Mouse (Mus musculus) gastrocnemius, postnatal 10 days (tissue): Measurements from ENCODE around the gene Pdia2. TPM values are rescaled to one million over a fixed set of nuclear protein-coding genes. Genes with fewer than 3 reads are reported as not detected.
"Not testable (repeated sequence)": the region's sequence is repeated elsewhere in the genome, so short reads cannot be mapped to it uniquely, and the experiment has no call there.

Experiments
- DNase-seq: peaks from one replicate; pipeline ENCODE4 v3.0.0; 2021; ENCODE audit warnings: mixed read lengths
- total RNA-seq, 2 experiments: library from RNA; stranded (reverse); gene quantifications; 2 replicates each; pipeline ENCODE4 v1.2.3; 2021

The Pdia2 gene
- total RNA-seq, 2 experiments from 2014 or later, result 0.16 TPM; not detected in 1

DNA sequence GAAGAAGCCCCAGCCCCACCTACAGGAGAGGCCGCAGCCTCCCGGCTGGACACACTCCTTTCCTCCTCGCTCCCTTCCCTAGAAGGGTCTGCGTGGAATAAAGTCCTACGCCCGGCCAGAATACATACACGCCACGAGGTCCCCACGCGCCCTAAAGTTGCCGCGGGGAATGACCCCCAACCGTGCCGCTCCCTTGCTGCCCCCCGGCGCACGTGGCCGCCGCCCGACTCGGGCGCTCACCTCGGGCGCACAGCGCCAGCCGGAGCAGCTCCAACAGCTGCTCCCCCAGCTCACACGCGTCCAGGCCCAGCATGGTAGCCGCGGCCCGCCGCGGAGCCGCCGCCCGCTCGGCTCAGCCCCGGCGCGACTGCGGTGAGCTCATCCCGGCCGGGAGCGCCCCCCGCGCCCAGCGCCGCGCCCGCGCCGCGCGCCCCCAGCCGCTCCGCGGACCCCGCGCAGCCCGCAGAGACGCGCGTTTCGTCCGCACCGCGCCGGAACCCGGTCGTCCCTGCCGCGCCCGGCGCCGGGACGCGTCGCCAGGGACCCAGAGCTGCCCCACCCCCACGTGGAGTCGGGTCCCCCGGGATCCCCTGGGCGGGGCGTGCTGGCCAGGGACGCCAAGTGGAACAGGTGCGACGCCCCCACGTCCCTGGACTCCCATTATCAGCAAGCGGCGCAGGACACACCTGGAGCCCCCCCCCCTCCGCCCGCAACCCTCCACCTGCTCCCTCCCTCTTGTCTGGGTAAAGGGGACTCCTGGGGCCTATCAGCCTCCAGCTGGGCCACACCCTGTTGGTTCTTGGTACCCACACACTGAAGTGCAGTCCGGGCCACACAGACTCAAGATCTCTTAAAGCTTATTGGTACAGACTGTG lies 2.2 kb upstream of the Pdia2 start:
- DNase-seq, result peak; percentile 38

DNA sequence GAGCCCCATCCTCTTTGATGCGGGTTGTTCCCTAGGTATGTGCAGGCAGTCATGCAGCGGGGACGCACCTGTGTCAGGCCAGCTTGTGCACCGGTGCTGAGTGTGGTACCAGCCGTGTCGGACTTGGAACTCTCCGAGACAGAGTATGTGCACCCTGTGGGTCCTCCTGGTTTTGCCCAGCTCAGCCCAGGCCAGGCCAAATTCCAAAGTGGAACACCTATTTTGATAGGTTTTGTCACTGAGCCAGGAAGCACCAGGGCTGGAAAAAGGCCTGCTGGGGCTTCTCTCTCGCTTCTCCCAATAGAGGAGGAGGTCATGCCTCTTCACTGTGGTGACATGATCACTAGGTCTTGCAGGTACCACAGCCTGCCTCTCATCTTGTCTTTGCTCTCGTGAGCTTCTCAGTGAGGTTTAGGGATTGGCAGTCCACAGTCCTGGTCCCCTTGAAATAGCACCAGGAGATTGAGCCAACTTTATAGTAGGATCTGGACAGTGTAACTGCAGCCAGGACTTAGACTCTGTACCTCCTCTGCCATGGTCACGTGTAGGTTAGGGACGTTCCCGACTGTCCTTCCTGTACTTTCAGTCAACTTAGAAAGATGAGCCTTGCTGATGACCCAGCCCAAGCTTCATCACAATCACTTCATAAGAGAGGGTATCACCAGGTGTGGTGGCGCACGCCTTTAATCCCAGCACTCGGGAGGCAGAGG lies 6.3 kb downstream of the Pdia2 start:
- DNase-seq, result no peak

DNA sequence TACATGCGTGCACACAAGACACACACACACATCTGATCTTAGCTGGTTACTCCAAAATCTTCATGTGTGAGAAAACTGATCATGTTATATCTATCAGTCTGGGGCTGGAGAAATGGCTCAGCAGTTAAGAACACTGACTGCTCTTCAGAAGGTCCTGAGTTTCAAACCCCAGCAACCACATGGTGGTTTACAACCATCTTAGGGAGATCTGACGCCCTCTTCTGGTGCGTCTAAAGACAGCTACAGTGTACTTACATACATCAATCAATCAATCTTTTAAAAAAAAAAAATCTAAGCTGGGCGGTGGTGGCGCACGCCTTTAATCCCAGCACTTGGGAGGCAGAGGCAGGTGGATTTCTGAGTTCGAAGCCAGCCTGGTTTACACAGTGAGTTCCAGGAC lies 7.4 kb downstream of the Pdia2 start:
- not testable (repeated sequence) for DNase-seq

DNA sequence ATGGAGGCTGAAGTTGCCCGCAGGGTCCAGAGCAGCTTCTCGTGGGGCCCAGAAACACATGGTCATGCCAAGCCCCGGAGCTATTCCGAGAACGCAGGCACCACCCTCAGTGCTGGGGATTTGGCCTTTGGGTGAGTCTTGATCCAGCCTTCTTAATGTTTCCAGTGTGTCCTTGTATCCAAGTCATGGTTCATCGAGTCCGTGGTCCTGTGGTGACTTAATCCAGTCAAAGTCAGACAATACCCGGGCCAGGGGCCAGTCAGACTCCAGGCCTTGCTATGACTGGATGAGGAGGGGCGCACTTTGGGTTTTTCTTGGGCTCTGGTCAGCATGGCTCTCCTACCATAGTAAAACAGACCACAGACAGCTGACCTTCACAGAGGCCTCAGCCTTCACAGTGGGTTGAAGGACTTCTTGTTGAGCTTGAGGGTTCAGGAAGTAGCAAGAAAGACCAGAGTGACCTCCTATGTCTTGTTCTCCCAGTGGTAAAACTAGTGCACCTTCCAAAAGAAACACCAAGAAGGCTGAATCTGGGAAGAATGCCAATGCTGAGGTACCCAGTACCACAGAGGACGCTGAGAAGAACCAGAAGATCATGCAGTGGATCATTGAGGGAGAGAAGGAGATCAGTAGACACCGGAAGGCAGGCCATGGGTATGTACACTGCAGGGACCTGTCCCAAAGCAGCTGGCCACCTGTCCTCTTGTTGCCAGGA lies 10.6 kb downstream of the Pdia2 start:
- DNase-seq, result no peak

DNA sequence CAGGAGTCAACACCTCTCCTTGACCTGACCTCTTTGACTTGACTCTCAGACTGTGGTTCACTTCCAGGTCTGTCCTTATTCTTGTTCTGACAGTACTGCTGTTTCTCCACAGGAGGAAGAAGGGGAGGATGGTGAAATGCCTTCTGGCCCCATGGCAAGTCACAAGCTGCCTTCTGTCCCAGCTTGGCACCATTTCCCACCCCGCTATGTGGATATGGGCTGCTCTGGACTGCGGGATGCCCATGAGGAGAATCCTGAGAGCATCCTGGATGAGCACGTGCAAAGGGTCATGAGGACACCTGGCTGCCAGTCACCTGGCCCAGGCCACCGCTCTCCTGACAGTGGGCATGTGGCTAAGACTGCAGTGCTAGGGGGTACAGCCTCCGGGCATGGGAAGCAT lies 11.3 kb downstream of the Pdia2 start:
- DNase-seq, result no peak

DNA sequence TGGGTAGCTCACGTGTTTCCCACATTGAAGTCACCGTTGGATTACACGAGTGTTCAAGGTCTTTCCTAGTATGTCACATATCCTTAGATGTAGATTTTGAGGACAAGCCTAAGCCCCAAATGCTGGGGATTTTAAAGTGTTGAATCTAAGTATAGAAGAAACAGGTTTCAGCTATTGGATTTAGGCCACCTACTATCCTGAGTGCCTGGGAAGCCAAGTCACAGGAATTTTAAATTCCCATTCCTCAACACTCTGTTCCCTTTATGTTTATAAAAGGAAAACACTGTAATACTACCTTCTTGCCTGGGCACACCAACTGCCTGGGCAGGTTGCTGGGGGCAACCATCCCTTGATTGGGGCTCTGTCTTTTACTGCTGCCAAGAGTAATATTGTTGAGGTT lies 17.7 kb downstream of the Pdia2 start:
- DNase-seq, result no peak

DNA sequence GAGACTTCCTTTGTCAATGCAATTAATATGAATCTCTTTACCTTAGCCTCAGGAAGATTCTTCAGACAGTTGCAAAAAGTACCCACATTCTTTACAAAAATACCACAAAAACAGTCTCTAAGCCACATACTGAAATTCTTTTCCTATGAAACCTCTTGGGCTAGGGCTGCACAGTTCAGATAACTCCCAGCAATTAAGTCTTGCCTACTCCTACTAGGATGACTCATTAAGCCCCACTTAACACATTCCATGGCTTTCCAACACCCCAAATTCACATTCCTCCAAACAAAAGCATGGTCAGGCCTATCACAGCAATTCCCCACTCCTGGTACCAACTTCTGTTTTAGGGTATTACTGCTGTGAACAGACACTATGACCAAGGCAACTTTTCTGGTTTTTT lies 20.3 kb downstream of the Pdia2 start:
- no peak for DNase-seq

DNA sequence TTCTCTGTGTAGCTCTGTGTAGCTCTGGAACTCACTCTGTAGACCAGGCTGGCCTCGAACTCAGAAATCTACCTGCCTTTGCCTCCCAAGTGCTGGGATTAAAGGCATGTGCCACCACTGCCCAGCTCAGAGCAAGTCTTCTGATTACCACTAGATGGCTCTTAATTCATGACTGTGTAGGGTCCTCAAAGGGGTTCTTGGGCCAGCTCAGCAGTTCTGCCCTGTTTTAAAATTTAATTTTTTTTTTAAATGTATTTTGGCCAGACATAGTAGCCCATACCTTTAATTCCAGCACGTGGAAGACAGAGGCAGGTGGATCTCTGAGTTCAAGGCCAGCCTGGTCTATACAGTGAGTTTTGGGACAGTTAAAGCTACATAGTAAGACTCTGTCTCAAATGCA lies 23.6 kb downstream of the Pdia2 start:
- not testable (repeated sequence) for DNase-seq

DNA sequence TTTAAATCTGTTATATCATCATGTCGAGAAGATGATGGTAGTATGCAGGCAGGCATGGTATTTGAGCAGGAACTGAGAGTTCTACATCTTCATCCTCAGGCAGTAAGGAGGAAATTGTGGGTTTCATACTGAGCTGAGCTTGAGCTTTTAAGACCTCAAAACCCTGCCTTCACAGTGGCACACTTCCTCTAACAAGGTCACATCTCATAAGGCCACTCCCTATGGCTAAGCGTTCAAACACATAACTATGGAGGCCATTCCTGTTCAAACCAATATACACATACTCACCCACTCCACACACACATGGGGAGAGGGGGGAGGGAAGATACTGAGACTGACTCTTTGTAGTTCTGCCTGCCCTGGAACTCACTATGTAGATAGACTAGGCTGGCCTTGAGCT lies 30.8 kb downstream of the Pdia2 start:
- no peak for DNase-seq

DNA sequence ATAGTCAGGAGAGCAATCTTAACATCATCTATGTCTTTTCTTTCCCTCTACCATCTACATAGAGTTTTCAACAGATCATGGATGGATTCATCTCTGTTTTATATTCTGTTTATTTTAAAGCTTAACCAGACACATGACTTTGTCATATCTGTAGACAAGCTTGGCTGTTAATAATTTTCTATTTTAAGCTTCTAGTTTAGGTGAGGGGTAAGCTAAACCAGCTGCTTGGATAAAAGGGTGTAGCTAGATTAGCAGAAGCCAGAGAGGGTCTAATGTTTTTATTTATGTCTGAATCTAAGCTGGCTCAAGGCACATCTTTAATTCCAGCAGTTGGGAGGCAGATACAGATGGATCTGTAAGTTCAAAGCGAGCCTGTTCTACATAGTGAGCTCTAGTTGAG lies 36.2 kb downstream of the Pdia2 start:
- DNase-seq, result no peak

DNA sequence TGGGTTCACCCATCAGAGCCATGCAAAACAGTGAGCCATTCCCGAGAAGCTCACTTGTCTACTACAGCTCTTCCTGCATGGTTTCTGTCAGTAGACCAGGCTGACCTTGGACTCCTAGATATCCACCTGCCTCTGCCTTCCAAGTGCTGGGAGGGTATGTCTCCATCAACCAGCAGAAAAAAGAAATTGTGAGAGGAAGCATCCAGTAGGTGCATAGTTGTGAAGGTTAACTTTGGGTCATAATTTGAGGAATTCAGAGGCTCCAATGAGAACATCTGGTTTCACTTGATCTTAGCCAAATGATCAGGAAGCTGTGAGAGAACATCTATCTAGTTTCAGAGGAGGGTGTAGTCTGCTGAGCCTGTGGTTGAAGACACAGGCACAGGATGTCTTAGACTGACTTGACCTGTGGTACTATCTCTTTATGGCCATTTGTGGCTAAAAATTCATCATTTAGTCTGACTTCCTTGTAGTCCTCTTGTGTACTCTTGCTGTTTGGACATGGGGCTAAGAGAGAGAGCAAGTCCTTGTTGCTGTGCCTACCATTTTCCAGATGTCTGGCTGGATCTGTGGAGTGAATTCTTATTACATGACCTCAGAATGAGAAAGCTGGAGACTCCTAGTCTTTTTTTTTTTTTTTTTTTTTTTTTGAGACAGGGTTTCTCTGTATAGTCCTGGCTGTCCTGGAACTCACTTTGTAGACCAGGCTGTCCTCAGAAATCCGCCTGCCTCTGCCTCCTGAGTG lies 46.8 kb downstream of the Pdia2 start:
- DNase-seq, result no peak

DNA sequence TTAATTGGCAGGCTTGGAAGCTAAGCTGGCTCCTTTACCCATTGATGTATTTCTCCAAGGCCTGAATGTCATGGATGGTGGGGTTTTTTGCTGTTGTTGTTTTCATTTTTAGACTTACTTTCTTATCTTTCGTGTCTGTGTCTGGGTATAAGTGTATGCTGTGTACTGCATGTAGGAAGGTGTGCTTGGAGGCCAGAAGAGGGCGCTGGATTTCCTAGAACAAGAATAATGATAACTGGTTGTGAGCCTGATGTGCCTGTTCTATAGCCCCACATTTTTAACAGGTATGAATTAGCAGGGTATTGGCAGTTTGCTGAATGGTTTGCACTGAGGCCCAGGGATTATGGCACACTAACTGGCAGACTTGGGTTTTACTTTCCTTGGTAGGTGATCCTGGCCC lies 49.8 kb downstream of the Pdia2 start:
- no peak for DNase-seq

Other genes with a start within 250 kb of the Pdia2 start
- gene A930017K11Rik, start 246.5 kb downstream of the Pdia2 start, total RNA-seq, result not detected
- gene Capn15, start 213.3 kb downstream of the Pdia2 start, total RNA-seq, result 1 to 10 TPM; 6.7 to 8.6 TPM
- gene Rab11fip3, start 129.5 kb downstream of the Pdia2 start, total RNA-seq, result 10 to 100 TPM; 37.9 to 41.5 TPM
- gene Decr2, start 108.8 kb downstream of the Pdia2 start, total RNA-seq, result 1 to 10 TPM; 5.6 to 6.1 TPM
- 1 to 10 TPM; 4.9 to 6.4 TPM for gene Nme4, start 103.5 kb downstream of the Pdia2 start, total RNA-seq
- 1 to 10 TPM; 1.3 to 1.7 TPM for gene Tmem8, start 85.8 kb downstream of the Pdia2 start, total RNA-seq
- gene Mrpl28, start 75.6 kb downstream of the Pdia2 start, total RNA-seq, result 10 to 100 TPM; 48.4 to 52.3 TPM
- gene Axin1, start 60.4 kb downstream of the Pdia2 start, total RNA-seq, result 10 to 100 TPM; 19.3 to 23.1 TPM
- 1 to 10 TPM in 1 of 2 experiments, under 1 TPM in 1; 0.94 to 1.9 TPM for gene Rgs11, start 3.9 kb upstream of the Pdia2 start, total RNA-seq
- 1 to 10 TPM; 3.5 to 4.8 TPM for gene Arhgdig, start 8.7 kb upstream of the Pdia2 start, total RNA-seq
- gene Fam234a, start 45.2 kb upstream of the Pdia2 start, total RNA-seq, result 10 to 100 TPM; 45.8 to 59.0 TPM
- 10 to 100 TPM; 18.5 to 30.0 TPM for gene Luc7l, start 53.8 kb upstream of the Pdia2 start, total RNA-seq
- gene Neurl1b, start 215.7 kb upstream of the Pdia2 start, total RNA-seq, result 10 to 100 TPM; 11.6 to 12.7 TPM